Mouse (Mus musculus): ENCODE measurements around the gene Slc25a40. TPM values are rescaled to one million over a fixed set of nuclear protein-coding genes. Genes with fewer than 3 reads are reported as not detected.
A peak's percentile ranks its signal among the peaks of the same experiment; 100 is the strongest.

Gene Slc25a40
- total RNA-seq (2021) = 10 to 100 TPM; 12.8 to 13.4 TPM
- long read RNA-seq, experiment 1, partial matches to known transcripts = 0 of 7 reads
- long read RNA-seq, experiment 1, other reads (novel, unspliced or antisense) = 4 of 7 reads
- long read RNA-seq, experiment 2, partial matches to known transcripts = 1 of 12 reads
- long read RNA-seq, experiment 2, other reads (novel, unspliced or antisense) = 8 of 12 reads

DNA sequence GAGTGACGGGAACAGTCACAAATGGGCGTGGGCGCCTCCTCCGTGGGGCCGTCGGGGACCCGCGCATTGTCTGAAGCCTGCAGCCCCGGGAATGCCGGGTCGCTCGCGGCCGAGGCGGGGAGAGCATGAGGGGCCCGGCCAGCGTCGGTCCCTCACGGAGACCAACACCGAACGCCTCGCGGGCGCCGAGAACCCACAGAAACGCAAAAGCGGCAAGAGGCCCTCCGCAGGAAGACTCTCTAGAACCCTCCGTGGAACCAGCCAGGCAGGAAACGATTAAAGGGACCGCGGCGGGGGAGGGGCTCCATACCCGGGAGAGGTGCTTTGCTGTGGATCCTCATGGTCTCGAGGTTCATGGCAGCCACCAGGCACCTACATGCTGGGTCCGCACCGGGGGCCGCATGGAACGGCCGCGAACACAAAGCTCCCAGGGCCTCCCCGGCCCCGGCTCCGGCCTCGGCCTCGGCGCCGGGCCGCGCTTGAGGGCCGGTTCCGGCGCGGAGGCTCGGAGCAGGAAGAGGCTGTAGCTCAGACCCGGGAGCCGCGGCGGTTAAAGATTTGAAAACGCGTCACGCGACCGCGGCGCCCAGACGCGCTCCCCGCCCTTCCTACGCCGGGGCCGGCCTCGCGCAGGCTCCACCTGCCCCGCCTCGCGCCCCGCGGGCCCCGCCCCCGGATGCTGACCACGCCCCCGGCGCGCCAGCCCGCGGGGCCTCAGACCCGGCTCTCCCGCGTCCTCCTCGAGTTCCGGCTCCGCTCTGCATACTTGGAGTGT lies at the start of gene Slc25a40, which contains the start of gene Dbf4:
Gene Slc25a40 (plus strand): TSS at position 694 of the 775 bp plus-strand sequence.
Gene Dbf4 (minus strand): TSS at position 560 of the 775 bp plus-strand sequence.
- DNase-seq (ENCODE audit: extremely low spot score in 1 of 2, low spot score in 2 of 2) = peak; percentile 89 to 91
- TF ChIP-seq CTCF (IDR thresholded peaks at IDR 0.05) = no peak
- peak within 1 kb of the TSS; percentile 37; the same call in 1 of the 2 replicates for H3K27ac ChIP-seq
- intact Hi-C loops (cut with DNase I) = loop anchor here (5.0 to 10.0 kb wide), 3 partner anchors 192 to 740 kb away; partner anchors contain the start of gene Dmtf1
- peak within 1 kb of the TSS; percentile 98 for H3K4me3 ChIP-seq

DNA sequence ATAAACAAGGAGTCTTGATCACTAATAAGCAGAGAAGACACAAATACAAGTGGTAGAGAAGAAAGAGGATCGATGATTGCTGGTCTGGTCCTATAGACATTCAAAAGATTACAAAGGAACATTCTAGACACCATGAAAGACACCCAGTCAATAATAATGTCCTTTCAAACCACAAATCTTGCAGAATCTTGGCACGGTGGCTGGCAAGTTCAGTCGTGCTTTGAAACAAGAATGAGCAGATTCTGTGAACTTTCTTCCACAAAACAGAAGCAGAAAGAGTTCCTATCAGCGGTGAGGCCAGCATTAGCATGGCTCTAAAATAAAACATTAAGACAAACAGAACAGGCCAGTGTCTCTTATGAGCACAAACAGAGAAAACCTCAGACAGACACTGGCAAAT lies 49.2 kb upstream of the Slc25a40 start:
- no peak overlapping the region for H3K27ac ChIP-seq
- no peak for TF ChIP-seq CTCF (IDR thresholded peaks at IDR 0.05)
- no peak for DNase-seq (ENCODE audit: extremely low spot score in 1 of 2, low spot score in 2 of 2)
- H3K4me3 ChIP-seq = no peak overlapping the region
- intact Hi-C loops (cut with DNase I) = no loop called here

DNA sequence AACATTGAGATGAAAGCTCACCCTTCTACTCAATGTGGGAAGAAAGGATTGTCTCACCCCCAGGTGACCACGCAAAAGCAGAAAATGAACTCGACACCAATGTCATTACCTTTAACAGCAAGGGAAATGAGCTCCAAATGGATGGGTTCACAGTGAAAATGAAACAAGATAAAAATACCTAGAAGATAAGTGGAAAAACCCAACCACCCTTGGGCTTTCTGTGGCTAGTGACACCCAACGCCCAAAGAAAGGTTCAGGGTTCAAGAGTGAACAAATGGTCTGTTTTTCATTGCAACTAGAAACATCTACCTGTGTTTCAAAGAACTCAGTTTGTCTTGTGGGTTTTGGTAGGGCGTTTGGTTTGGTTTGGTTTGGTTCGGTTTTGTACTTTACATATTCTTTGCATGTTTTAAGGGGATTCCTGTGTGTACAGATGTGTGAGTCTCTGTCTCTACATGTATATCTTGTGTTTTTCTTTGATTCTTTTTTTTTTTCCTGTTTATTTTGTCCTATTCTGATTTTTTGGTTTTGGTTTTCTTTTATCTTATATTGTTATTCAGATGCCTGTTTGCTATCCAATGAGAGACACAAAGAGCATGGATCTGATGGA lies 48.2 kb upstream of the Slc25a40 start:
- intact Hi-C loops (cut with DNase I) = no loop called here
- Histone ChIP-seq H3K4me3 (no peak overlapping the region), H3K27ac (no peak overlapping the region)
- TF ChIP-seq CTCF (IDR thresholded peaks at IDR 0.05) = no peak
- no peak for DNase-seq (ENCODE audit: extremely low spot score in 1 of 2, low spot score in 2 of 2)

DNA sequence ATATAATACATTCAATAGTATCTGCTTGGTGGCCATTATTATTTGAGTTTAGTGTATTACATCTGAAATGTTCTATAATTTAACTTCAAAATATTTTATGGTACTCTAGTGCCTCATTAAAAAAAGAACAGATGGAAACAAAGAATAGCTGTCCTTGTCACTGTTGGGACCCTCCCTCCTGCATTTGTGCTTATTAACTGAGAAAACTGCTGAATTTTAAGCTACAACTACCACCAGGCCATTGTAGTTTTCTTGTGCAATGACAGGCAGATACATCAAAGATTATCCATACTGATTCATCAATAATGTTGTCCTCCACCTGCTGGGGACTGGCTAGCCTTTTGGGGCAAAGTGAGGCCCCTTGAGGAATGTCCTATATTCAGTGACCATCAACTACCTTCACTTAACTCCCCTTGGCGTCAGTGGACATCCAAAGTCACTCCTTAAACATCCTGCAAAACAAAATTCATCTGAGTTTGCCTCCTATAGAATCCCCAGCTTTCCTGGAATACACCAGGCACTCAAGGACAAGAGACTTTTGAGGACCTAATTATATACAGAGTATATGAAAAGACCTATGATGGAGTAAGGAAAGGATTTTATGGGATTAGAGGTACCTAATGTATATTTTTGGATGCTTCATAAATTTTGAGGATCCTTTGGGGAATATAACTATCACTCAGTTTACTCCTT lies 28.6 kb upstream of the Slc25a40 start:
- Histone ChIP-seq H3K27ac (no peak overlapping the region), H3K4me3 (no peak overlapping the region)
- no peak for DNase-seq (ENCODE audit: extremely low spot score in 1 of 2, low spot score in 2 of 2)
- intact Hi-C loops (cut with DNase I) = no loop called here
- no peak for TF ChIP-seq CTCF (IDR thresholded peaks at IDR 0.05)

DNA sequence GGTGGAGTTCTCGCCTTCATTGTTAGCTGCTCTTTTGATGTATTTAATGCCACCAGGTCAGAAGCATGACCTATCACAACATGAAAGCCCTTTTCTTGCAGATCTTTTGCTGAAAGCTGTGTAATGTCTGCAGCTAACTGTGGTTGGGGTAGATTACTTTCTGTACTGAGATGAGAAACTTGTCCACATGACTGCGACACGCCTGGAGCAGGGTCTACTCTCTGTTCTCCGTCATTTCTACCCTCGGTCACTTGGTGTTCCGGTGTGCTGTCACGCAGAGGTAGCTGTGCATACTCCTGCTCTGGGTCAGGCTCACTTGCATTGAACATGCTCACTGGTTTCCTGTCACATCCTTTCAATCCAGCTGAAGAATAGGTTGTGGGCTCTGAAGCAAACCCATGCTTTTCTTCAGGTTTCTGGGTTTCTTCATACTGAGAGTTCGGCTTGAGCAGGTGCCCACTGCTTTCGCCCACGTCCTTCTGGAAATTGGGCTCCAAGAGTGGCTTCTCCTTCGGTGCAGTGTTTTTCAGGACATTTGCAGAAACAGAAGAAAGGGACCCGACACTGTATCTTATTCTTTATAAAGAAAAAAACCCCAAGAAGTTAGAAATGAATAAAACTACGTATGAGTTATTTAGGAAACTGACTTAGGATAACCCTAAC lies 24.9 kb upstream of the Slc25a40 start:
- no peak for TF ChIP-seq CTCF (IDR thresholded peaks at IDR 0.05)
- H3K27ac ChIP-seq = no peak overlapping the region
- DNase-seq (ENCODE audit: extremely low spot score in 1 of 2, low spot score in 2 of 2) = no peak
- intact Hi-C loops (cut with DNase I) = no loop called here
- H3K4me3 ChIP-seq = no peak overlapping the region

DNA sequence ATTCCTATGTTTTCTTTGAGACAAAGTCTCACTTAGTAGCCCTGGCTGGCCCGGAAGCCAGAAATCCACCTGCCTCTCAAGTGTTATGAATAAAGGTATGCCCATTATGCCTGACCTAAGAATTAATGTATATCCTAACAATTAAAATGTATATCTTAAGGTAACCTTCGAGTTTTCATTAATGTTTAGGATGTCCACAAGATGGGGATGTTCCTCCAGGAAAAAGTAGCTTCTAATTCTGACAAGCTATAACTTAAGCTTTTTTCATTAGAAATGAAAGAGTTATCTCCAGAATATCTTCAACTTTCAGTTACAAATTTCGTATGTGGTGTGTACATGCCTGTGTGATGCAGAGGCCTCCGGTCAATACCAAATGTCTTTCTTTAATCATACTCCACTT lies 13.9 kb upstream of the Slc25a40 start:
- intact Hi-C loops (cut with DNase I) = no loop called here
- no peak for DNase-seq (ENCODE audit: extremely low spot score in 1 of 2, low spot score in 2 of 2)
- peak; percentile 23 for TF ChIP-seq CTCF (IDR thresholded peaks at IDR 0.05)
- Histone ChIP-seq H3K4me3 (no peak overlapping the region), H3K27ac (no peak overlapping the region)

DNA sequence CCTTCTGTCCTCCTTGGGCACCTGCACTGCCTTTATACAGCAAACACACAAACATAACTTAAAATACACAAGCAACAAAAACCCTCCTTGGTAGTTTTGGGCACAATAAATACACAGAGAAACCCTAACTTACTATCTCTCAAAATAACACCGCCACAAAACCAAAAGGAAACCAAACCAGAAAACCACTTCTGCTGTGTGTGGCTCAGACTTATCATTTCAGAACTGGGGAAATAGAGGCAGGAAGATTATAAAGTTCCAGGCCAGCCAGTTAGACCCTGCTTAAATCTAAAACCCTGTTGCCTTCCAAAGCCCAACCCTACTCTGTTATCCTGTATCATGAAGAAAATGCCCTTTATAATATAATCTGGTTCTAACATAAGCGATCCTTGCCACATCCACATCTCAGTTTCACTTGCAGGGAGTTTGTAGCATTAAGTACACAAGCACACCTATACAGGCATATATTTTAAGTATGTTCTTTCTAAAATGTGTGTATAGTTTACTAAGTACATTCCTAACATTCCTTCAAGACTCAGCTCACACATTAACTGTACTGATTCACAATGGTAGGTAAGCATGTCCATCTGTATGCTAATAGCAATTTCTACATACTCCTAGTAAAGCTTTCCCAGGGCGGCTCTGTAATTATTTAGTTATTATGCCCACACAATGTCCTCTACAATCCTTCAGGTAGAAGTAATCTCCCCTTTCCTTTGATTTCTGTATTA lies 5.8 kb upstream of the Slc25a40 start:
- intact Hi-C loops (cut with DNase I) = no loop called here
- no peak for TF ChIP-seq CTCF (IDR thresholded peaks at IDR 0.05)
- H3K27ac ChIP-seq = no peak overlapping the region
- no peak overlapping the region for H3K4me3 ChIP-seq
- DNase-seq (ENCODE audit: extremely low spot score in 1 of 2, low spot score in 2 of 2) = no peak

DNA sequence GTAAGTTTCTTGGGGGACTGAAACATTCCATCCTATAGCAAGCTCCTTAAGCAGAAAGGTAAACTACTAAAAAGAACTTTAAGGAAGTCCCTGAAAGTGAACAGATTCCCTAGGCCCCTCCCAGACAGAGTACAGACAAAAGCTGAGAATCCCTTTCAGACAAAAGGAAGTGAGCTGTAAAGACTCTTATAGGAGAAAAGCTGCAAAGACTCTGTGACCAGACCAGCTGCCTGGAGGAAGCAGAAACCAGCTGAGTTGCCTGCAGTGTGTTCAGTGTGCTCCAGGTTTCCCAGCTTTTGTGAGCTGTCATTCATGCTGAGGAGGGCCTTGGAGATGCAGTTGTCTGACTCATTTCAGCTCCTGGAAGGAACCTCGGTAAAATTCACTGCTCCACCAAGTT lies 5.2 kb upstream of the Slc25a40 start:
- DNase-seq (ENCODE audit: extremely low spot score in 1 of 2, low spot score in 2 of 2) = no peak
- no peak for TF ChIP-seq CTCF (IDR thresholded peaks at IDR 0.05)
- Histone ChIP-seq H3K4me3 (no peak overlapping the region), H3K27ac (no peak overlapping the region)
- intact Hi-C loops (cut with DNase I) = no loop called here

DNA sequence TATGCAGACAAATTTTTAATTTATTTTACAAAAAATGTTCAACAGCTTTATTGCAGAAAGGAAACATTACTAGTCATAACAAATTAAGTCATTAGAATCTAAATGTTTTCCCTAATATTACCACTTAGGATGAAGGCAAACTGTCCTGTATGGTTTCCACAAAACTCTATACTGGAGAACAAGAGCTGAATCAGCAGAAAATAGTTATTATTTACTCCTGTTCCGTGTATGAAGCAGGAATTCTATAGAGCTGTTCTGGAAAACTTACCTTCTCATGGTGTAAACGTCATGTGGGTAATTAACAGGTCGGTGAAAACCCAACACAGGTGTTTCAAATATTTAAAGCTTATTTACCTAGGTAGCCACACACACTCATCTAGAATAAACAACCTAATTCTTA lies 1.2 kb upstream of the Slc25a40 start:
- no peak for DNase-seq (ENCODE audit: extremely low spot score in 1 of 2, low spot score in 2 of 2)
- no peak for TF ChIP-seq CTCF (IDR thresholded peaks at IDR 0.05)
- H3K4me3 ChIP-seq = no peak overlapping the region
- intact Hi-C loops (cut with DNase I) = loop anchor here (5.0 to 10.0 kb wide), 3 partner anchors 193 to 741 kb away; partner anchors contain the start of gene Dmtf1
- no peak overlapping the region for H3K27ac ChIP-seq
